Mouse (Mus musculus) large intestine, adult 2 months (tissue): ENCODE data around the gene Ucp3. TPM values are rescaled to one million over a fixed set of nuclear protein-coding genes. Genes with fewer than 3 reads are reported as not detected.
A peak's percentile ranks its signal among the peaks of the same experiment; 100 is the strongest.
"Not testable (repeated sequence)": the region's sequence is repeated elsewhere in the genome, so short reads cannot be mapped to it uniquely, and the experiment has no call there.

ENCODE experiments used
- DNase-seq: peaks from one replicate; pipeline ENCODE4 v3.0.0-alpha.2; 2012; ENCODE audit warnings: low read depth, low spot score
- WGBS: fragments of 180-500 bp; shearing (Covaris S2); methylation state at CpG from one replicate; pipeline ENCODE4 v1.1.7; 2018; 5-methylcytosine and 5-hydroxymethylcytosine counted together
- polyA plus RNA-seq: library from polyadenylated mRNA; depleted of rRNA; stranded (reverse); fragments of >200 nt; gene quantifications from 2 replicates; pipeline ENCODE4 v1.2.3, GENCODE M21; 2012

Ucp3 gene
- polyA plus RNA-seq, 1 experiment = 0.19 TPM

DNA sequence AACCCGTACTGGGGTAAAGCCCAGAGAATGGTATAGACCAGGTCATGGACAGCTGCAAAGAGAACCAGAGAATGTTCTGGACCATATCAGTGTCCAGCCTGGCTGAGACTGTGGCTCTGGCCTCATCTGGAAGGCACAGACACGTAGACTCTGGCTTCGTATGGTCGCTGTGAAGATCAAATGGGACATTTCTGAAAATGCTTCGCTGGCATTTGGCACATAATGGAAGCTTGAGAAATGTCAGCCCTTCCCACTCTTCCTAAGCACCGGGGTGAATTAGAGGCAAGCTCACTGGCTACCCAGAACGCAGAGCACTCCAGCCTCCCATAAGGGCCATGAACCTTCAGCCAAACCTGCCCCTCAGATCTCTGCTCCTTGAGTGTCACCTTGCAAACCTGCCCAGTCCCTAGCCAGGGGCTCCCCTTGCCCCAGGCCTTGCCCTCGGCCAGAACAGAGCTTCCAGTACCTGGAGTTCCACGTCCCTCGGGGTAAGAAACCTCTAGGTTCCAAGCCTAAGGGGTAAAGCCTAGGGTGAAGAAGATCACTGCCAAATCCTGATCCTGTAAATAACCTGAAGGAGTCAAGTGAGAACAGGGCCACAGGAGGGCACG lies 1.9 kb upstream of the Ucp3 start:
- 95% methylated on average over 11 of the region's 11 CpGs for WGBS
- DNase-seq = no peak

DNA sequence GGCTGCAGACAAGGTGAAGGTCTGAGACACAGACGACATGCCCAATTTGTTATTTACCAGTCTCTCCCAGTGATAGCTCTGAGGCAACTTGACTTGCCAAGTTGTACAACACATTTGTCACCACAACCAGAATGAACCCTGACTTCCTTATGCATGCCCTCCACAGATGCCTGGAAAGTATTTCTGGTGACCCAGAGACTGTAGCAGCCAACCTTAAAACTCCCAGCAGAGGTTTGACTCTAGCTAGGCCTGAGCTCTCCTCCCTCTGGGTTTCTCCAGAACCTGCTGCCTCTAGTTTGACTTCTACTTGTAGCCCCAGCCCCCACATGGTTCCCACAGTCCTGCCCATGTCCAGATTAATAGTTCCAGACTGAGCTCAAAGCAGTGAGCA lies 1.4 kb upstream of the Ucp3 start:
- DNase-seq = no peak
- WGBS = 74% methylated on average over 1 of the region's 1 CpGs

DNA sequence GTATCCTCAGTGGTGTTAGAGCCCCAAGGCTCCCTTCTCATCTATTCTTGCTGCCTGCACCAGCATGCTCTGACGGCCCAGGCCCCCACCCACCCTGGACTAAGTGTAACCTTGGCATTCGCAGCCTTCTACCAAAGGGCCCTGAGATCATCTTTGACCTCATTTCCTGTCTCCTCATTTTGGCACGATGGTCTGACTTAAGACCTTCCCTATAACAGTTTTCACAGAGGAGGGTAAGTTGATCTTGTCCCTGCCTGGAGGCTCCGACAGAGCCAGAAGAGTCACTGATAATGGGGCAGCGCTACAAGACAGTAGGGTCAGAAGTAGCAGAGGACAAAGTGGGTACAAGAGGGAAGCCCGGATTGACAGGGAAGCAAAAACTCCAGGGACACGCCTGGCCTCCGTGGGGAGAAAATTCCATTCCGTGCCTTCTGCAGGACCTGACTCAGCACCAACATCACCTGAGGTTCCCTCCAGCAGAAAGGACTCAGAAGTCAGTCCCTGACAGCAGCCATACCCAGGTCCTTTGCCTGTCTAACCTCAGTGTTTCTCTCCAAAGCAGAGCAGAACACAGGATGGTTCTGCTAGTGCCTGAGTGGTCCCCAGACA lies 1.2 kb downstream of the Ucp3 start:
- WGBS = 67% methylated on average over 9 of the region's 9 CpGs
- no peak for DNase-seq

DNA sequence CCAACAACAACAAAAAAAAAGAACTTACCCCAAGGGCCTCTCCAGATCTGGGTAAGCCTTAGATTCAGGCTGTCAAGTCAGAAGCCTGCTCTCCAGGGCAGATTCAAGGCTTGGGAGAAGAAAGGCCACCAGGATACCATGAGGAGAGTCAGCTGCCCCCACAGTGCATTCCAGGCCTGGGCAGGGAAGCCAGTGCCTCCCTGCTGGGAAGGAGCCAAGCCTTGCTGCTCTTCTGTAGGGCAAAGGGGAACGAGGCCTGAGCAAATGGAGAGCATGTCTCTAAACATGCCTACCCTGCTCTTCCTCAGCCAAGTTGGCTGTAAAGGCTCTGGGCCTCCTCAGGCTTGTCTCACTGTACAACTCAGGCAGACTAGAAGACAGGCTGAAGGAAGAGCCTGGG lies 1.9 kb downstream of the Ucp3 start:
- DNase-seq = no peak
- 13% methylated on average over 1 of the region's 1 CpGs for WGBS

DNA sequence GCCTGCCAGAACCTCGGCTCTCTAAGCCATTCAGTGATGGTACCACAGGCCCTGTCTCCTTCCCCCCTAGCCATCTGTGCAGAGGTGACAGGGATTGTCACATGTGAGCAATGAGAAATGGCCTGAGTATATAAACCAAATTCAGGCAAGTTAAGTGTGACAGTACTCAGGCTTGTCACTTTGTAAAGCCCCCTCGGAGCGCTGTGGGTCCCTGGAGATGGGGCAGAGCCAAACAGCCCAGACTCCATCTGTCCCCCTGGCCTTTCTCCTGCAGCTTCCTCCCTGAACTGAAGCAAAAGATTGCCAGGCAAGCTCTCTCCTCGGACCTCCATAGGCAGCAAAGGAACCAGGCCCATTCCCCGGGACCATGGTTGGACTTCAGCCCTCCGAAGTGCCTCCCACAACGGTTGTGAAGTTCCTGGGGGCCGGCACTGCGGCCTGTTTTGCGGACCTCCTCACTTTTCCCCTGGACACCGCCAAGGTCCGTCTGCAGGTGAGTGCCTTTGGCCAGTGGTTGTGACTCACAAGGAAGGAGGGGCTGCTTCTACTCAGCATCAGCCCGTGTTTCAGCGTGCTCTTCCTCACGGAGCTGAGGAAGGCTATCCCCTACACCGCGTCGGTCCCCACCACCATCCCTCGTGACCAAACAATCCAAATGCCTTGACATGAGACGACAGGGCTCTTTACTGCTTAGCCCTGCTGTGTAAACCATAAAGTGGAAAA lies 6.5 kb downstream of the Ucp3 start:
- WGBS = 59% methylated on average over 20 of the region's 20 CpGs
- DNase-seq = no peak

DNA sequence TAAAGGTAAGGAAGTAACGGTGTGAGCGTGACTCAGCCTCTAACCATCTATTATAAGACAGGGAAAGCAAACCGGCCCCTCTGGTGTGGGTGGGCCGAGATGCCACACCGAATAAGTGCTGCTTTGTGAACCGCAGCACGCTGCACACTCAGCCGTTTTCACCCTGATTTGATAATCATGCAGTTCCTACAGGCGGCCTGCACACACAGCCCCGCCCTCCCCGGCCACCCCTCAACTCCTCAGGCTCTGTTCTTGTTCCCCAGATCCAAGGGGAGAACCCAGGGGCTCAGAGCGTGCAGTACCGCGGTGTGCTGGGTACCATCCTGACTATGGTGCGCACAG lies 7.0 kb downstream of the Ucp3 start:
- no peak for DNase-seq
- WGBS = 51% methylated on average over 15 of the region's 15 CpGs

DNA sequence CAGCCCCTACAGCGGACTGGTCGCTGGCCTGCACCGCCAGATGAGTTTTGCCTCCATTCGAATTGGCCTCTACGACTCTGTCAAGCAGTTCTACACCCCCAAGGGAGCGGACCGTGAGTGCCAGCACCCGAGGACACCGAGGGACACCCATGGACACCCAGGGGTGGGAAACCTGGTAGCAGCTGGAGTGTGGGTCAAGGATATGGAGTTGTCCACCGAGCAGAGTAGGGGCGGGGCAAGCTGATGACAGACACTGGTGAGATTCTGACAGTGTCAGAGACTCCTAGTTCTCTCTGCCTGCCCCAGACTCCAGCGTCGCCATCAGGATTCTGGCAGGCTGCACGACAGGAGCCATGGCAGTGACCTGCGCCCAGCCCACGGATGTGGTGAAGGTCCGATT lies 7.4 kb downstream of the Ucp3 start:
- 88% methylated on average over 17 of the region's 17 CpGs for WGBS
- no peak for DNase-seq

DNA sequence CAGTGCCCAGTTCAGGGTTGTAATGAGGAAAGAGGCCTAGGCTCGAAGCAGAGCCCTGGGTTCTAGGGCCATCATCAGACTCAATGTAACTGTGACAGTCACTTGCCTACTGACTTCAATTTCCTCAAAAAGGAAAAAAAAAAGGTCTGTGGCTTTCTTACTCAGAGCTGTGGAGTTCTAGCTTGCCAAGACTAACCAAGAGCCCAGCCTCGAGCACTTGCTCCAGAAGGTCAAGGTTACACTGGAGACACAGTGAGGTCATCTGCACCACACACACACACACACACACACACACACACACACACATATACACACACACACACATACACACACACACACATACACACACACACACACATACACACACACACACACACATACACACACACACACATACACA lies 9.3 kb downstream of the Ucp3 start:
- not testable (repeated sequence) for DNase-seq
- WGBS = 60% methylated on average over 2 of the region's 2 CpGs

DNA sequence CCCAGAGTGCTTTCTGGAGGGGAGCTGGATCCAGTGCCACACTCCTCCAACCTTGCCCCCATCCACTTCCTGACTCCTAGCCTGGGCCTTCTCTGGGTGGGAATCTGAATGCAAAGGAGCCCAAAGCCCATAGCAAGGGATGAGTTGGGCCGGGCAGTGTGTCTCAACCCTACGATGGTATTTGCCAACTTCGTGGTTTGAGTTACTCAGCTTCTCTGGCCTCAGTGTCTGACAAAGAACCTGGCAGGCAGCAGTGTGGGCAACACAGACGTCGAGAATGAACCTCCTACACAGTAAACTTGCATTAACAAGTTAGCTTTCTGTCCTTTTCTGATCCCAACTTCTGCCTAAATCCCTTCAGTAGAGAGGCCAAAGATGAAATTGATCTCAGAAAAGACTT lies 11.7 kb downstream of the Ucp3 start:
- DNase-seq = no peak
- 83% methylated on average over 5 of the region's 5 CpGs for WGBS

DNA sequence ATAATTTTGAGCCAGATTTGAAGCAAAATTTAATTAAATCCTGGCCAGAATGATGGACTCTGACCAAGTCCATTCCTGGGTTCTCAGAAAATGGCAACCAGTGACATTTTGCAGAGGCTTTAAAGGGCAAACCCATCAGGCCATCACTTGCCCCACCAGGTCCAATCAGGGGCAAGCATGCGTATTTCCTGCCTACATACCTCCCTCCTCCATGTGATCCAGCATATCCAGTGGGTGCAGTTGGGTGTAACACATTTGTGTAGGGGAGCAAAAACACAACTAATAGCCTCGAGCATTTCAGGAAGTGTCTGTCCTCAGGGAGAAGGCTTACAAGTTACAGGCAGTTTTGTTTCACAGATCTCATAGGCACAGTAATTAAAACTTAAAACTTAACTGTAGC lies 14.5 kb downstream of the Ucp3 start:
- no peak for DNase-seq
- WGBS = 60% methylated on average over 2 of the region's 2 CpGs

DNA sequence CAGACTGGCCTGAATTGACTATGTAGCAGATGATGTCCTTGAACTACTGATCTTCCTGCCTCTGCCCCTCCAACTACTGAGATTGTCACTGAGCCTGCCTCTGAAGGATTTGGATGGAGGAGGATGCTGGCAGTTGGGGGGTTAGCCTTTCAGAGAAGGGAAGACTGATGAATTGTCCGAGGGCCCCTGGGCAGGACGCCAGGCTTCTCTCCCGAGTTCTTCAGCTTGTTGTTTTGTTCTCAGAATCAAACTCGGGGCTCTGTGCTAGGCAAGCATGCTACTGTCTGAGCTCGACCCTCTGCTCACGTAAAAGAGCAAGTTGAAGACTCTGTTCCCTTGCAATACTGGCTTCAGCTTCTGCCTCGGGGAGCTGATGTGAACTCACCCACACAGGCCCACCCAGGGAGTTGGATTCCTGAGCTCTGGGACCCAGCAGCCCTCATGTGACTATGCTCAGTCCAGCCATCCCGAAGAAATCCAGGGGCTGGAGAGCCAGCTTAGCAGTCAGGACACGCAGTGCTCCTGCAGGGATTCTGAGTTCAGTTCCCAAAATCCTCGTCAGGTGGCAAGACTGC lies 15.8 kb downstream of the Ucp3 start:
- no peak for DNase-seq
- 54% methylated on average over 10 of the region's 10 CpGs for whole genome bisulfite sequencing

DNA sequence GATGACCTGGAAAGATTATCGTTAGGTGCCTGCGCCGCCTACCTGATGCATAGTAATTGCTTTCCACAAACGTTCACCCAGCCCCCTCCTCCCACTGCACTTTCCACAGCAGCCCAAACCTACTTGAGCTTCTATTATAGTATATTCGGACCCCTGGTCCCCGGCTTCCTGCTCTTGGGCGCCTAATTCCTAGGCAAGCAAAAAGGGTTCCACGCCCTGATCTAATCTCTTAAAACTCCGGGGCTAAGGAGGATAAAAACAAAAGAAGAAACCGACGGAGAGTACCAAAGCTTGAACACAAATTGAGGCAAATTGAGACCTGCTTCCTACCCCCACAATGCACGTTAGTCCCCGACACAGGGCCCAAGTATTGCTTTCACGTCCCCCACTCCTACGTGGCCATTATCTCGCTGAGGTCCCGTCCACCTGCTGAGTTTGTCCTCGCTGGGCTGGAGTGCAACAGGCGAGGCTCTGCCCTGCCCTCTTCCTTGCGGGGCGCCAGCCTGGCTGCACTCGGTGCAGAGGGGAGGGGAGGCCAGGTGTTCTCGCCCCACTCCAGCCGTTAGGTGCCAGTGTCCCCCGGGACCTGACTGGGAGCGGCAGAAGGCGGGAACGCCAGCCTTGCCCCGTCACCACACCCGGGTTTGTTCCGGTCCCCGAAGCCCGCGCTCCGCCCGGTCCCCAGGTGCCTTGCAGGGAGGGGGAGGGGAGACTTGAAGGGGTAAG lies 19.8 kb downstream of the Ucp3 start:
- DNase-seq = no peak
- 5% methylated on average over 36 of the region's 36 CpGs for WGBS

DNA sequence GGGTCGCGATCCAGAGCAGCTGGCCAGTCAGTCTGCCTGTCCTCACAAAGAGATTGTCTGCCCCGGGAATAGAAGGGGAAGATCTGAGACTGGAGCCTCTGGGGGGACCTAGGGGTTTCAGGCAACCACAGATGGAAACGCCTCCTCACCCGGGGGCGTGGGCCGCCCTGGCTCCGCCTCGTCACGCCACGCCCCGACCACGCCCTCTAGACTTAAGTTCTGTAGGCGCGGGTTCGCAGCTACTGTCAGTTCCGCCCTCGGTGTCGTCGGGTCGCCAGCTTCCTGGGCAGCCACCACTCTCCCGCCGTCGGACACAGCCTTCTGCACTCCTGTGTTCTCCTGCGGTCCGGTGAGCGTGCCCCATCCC lies 20.3 kb downstream of the Ucp3 start, which contains the start of gene Ucp2:
Gene Ucp2, plus strand, starts transcription at position 221 of the 367 bp plus-strand sequence.
- peak; percentile 76 for DNase-seq
- under 1% methylated on average over 27 of the region's 27 CpGs for WGBS

DNA sequence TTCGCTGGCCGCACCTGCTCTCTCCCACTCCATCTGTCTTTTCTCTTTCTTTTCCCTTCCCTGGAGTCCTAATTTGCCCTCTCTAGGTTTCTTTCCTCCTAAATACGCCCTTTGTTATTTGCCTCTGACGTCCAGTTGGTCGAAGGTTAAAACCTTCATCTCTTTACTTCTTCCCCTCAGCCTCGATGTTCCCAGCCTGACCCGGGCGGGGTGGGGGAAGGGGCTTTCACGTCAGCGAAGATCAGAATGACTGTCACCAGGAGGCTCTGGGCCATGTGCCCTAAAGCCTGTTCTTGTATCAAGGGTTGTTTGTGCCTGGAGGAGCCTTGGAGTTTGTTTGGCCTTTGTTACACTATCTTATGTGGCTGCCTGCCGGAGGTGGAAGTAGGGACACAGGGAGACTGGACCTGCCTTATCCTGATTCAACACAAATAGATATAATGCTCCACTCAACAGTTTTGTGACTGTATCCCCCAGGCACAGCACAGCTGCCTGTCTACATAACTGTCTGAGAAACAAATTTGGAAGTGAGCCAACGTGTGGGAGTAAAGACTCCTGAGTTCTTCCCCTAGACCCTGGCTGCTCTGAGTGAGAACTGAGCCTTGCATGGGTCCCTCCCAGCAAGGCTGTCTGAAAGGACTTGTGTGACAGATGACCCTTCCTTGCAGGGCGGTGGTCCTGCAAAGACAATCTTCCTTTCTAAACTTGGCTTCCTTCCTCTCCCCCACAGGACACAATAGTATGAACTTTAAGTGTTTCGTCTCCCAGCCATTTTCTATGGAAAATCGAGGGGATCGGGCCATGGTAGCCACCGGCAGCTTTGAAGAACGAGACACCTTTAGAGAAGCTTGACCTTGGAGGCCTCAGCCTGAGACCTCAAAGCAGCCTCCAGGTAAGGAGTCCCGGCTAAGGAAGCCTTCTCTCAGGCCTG lies 21.0 kb downstream of the Ucp3 start:
- 10% methylated on average over 19 of the region's 19 CpGs for WGBS
- DNase-seq = no peak

DNA sequence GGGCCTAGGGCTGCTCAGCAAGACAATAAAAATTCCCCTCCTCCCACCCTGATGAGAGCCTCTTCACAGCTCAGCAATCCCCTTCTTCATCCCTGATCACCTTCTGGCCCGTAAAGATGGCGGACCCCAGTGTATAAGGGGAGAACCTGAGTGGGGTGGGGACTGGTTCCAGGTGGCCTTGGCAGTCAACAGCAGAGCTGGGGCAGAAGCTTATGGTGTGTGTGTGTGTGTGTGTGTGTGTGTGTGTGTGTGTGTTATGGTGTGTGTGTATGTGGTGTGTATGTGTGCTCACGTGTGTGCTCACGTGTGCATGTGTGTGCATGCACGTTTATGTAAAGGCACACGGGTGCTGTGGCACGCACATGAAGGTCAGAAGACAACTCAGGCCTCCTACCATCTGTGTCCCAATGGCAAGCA lies 21.6 kb downstream of the Ucp3 start:
- DNase-seq = no peak
- 25% methylated on average over 7 of the region's 7 CpGs for WGBS

DNA sequence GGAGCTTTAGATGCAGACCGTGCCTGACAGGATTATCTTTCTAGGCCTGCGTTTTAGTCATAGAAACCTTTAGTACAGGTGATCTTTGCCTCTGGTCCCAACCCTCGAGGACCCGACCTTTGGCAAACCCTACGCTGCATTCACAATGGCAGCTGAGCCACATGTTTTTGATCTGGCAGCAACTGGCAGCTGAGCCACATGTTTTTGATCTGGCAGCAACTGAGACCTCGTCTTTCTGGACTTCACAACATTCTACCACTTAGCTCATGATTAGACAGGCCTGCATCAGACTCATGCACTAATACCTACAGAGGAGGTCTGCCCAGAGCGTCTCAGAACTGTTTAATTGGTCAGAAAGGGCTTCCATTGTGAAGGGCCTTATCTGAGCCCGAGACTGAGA lies 22.3 kb downstream of the Ucp3 start:
- WGBS = 11% methylated on average over 8 of the region's 8 CpGs
- DNase-seq = no peak

DNA sequence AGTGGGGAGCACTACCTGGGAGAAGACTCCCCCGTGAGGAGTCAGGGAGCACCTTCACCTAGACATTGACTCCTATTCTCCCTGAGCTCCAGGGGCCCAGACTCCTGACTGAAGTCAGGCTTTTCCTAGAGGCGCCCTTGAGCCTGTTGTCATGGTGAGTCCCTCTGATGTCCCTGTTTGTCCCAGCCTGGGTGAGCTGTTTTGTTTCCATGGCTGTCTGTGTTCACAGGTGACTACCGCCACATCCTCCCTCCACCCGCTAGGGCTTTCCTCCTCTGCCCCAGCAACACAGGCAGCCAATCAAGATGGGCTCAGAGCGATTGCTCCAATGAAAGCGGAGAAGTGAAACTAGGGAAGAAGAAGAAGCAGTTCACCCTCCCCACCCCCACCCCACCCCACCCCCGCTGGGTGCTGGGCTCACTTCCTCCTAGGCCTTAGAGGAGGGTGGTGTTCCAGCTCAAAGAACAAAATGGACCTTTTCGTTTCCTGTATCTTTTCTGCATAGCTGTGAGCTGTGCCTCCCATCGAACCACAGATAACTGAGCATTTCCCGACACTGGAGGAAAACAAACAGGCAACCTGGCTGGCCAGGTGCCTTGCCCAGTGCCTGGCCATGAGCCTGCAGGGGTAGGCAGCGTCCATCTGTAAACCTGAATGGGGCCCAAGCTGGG lies 22.9 kb downstream of the Ucp3 start:
- 12% methylated on average over 11 of the region's 11 CpGs for WGBS
- peak; percentile 96 for DNase-seq

DNA sequence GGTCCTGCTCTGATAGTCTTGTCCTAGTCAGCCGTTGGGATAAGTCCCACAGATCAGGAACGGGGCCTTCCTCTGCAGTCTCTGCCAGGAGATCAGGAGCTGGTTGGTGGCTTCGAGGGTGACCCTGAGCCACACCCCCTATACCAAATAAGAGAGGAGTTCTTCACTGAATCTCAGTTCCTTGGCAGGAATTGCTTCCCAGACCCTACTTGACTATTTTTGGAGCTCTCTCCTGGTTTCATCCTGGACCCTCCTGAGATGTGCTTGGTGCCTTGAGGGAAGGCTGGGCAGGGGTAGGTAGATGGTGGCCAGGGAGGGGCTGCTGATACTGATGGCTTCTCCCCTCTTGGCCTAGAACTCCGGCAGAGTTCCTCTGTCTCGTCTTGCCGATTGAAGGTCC lies 23.6 kb downstream of the Ucp3 start:
- 40% methylated on average over 6 of the region's 6 CpGs for WGBS
- no peak for DNase-seq

DNA sequence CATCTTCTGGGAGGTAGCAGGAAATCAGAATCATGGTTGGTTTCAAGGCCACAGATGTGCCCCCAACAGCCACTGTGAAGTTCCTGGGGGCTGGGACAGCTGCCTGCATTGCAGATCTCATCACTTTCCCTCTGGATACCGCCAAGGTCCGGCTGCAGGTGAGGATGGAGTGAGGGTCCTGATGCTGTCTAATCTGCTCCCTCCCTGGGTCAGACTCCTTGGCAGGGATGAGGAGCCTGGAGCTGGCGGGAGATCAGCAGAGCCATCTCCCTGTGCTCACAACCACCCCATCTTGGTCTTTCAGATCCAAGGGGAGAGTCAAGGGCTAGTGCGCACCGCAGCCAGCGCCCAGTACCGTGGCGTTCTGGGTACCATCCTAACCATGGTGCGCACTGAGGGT lies 24.0 kb downstream of the Ucp3 start:
- DNase-seq = no peak
- 95% methylated on average over 9 of the region's 9 CpGs for WGBS
